Mouse (Mus musculus) forebrain, embryonic 16.5 days (tissue): ENCODE measurements at regions not wholly inside any gene's neighbourhood (a gene's known extent, or its start where the extent isn't known, plus 50 kb on each side); places are given as distances from the start of the nearest gene placed in this dataset.

ENCODE experiments used
- ATAC-seq: fragments of 200-750 bp; cut with Nextera tagmentation; 2 replicates; pipeline ENCODE4 v1.8.0; 2017; ENCODE audit warnings: mild to moderate bottlenecking, moderate library complexity
- H3K27ac ChIP-seq: fragments of 300-500 bp; sonication (generic); 2 replicates; pipeline ENCODE4 v1.5.1; 2014; ENCODE audit warnings: low read length, control low read depth
- H3K27me3 ChIP-seq: fragments of 300-500 bp; sonication (generic); replicated peaks from 2 replicates; pipeline ENCODE4 v1.6.1; 2014; ENCODE audit warnings: low read length; ENCODE audit not compliant: control insufficient read depth, insufficient read depth
- H3K36me3 ChIP-seq: fragments of 300-500 bp; sonication (generic); 2 replicates; pipeline ENCODE4 v1.6.1; 2014; ENCODE audit not compliant: control insufficient read depth, insufficient read depth
- H3K4me1 ChIP-seq: fragments of 300-500 bp; sonication (generic); replicated peaks from 2 replicates; pipeline ENCODE4 v1.6.1; 2014; ENCODE audit warnings: low read length; ENCODE audit not compliant: control insufficient read depth, insufficient read depth
- H3K4me2 ChIP-seq: fragments of 300-500 bp; sonication (generic); 2 replicates; pipeline ENCODE4 v1.6.1; 2014; ENCODE audit warnings: mild to moderate bottlenecking, low read length, control low read depth
- H3K4me3 ChIP-seq: fragments of 300-500 bp; sonication (generic); replicated peaks from 2 replicates; pipeline ENCODE4 v1.5.1; 2014; ENCODE audit warnings: mild to moderate bottlenecking, low read length, control low read depth
- H3K9ac ChIP-seq: fragments of 300-500 bp; sonication (generic); replicated peaks from 2 replicates; pipeline ENCODE4 v1.6.1; 2014; ENCODE audit warnings: low read depth, low read length, control low read depth
- H3K9me3 ChIP-seq: fragments of 300-500 bp; sonication (generic); 2 replicates; pipeline ENCODE4 v1.6.1; 2016; ENCODE audit warnings: low read length; ENCODE audit not compliant: control insufficient read depth
- WGBS: fragments of 180-500 bp; shearing (Covaris S2); extraction: QIAGEN DNeasy Blood & Tissue Kit; methylation state at CpG from one replicate; pipeline ENCODE4 v1.1.7; 2014; 5-methylcytosine and 5-hydroxymethylcytosine counted together

DNA sequence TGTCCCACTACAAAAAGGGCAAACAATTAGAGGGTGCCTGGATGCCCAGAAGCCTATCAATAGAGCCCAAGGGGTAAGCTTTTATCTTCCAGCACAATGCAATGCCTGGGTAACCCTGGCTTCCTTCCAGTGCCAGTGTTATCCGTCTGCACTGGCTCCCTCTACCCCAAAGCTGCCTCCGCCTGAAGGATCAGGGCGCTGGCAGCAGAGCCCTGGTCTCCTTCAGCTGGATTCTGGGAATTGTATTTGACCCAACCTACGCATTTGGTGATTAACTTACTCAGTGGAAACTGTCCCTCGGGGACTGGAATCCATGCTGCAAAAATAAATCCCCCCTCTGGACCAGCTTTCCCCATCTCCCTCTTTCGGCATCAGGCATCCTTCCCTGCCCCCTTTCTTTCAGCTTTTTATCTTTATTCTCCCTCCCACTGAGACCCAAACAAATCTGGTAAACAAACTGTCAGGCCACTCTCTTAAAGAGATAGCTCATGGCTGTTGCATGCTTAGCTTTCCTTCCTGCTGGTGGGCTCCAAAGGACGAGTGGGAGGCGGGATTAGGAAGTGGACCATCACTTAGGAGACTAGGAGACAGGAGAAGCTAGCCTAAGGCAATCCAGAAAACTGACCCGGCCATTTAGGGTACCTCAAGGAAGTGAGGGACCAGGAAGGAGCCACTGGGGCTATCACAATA is 111.5 kb upstream of the Haao start:
- Histone ChIP-seq H3K27me3 (no peaks in the 10 kb centered on the region), H3K4me3 (no peak overlapping the region), H3K27ac (no peak overlapping the region), H3K9me3 (no peaks in the 10 kb centered on the region), H3K9ac (no peak overlapping the region), H3K36me3 (no peaks in the 10 kb centered on the region), H3K4me2 (no peak overlapping the region), H3K4me1 (peaks cover 19% of the 10 kb centered on the region)
- 25% methylated on average over 9 of the region's 9 CpGs for WGBS
- no peak for ATAC-seq

DNA sequence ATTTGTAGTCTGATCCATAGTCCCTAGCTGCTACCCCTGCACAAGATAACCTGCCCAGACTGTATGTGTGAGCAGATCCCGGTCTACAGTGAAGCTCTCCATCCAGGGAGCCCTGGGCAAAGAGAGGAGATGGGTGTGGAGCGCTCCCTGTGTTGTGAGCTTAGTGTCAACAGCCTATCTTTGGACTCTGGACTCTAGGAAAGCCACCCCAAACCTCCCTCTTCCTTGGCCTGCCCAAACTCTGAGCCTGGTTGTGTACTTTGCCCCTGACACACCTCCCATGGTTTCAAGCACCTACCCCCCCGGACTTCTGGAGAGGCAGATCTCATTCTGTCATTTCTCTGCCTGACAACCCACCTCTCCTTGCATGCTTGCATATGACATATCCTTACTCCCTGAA is 110.9 kb upstream of the Haao start:
- 82% methylated on average over 3 of the region's 3 CpGs for WGBS
- H3K27me3 ChIP-seq, result no peaks in the 10 kb centered on the region
- H3K9ac ChIP-seq, result no peak overlapping the region
- no peak overlapping the region for H3K27ac ChIP-seq
- no peak for ATAC-seq
- H3K4me2 ChIP-seq, result no peak overlapping the region
- H3K4me1 ChIP-seq, result peaks cover 22% of the 10 kb centered on the region
- no peaks in the 10 kb centered on the region for H3K36me3 ChIP-seq
- no peaks in the 10 kb centered on the region for H3K9me3 ChIP-seq
- no peak overlapping the region for H3K4me3 ChIP-seq

DNA sequence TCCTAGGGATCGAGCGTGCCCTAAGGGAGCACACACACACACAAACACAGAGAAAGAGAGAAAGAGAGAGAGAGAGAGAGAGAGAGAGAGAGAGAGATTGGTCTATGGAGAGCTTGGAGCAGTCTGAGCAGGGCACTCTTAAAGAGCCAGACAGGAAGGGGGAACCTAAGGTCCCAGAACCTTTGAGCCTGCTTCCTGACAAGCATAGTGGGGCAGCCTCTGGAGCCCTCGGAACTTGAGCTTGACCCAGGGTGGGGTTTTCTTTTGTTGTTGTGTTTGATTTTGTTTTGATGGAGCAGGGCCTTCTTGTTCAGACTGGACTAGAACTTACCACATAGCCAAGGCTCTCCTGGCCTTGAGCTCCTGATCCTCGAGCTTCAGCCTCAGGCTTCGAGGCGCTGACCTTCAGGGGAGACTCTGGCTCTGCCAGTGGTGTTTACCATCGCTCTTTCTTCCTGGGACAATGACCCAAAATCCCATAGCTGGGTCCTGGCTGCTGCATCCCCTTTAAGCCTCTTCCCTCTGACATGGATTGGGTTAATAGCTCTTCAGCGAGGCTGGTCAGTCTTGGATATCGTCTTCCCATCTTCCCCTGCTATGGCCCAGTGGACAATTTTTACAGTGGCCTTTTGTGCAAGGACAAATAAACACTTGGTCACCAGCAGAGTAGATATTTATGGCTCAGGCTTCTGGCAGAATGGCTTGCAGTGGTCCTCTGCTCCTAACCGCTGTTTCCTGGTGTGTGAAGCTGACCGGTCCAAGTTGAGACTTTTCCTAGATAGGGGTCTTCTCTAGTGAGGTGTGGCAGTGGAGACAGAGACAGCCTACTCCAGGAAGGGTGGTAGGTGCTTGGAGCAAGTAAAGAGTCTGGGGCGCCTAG is 110.1 kb upstream of the Haao start:
- Histone ChIP-seq H3K36me3 (no peaks in the 10 kb centered on the region), H3K27ac (no peak overlapping the region), H3K27me3 (no peaks in the 10 kb centered on the region), H3K4me2 (no peak overlapping the region), H3K4me1 (peaks cover 24% of the 10 kb centered on the region), H3K9ac (no peak overlapping the region), H3K9me3 (no peaks in the 10 kb centered on the region), H3K4me3 (no peak overlapping the region)
- WGBS, result 75% methylated on average over 10 of the region's 12 CpGs
- ATAC-seq, result no peak

DNA sequence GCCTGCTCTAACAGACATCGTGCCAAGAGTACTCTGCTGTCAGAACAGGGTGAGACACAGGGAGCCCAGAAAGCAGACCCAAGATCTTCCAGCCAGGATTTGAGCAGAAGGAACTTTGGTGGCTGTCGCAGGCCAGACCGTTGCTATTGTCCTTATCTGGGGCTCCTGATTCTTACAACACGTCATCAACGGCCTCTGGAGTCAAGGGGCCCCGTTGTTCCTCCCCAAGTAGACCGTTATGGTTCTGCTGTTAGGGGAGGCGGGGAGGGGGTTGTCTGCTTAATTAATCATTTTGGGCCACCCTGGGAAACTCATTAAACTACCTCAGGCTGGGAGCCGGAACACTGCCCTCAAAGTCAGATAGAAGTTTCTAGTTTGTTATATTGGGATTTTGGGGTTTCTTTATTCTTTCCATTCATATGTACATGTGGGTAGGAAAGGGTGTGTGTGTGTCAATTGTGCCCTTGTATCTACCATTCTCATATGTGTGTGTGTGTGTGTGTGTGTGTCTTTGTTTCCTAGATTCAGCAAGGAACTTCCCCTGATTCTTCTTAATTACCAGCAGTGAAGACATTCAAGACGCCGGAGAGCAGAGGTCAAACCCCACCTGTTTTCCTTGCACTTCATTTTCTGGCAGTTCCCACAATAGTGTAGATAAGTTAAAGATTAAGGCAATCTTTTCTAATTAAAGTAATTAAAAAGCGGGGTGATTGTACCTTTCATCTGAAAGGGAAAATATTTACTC is 109.2 kb upstream of the Haao start:
- no peak for ATAC-seq
- WGBS, result 32% methylated on average over 12 of the region's 12 CpGs
- H3K9me3 ChIP-seq, result no peaks in the 10 kb centered on the region

DNA sequence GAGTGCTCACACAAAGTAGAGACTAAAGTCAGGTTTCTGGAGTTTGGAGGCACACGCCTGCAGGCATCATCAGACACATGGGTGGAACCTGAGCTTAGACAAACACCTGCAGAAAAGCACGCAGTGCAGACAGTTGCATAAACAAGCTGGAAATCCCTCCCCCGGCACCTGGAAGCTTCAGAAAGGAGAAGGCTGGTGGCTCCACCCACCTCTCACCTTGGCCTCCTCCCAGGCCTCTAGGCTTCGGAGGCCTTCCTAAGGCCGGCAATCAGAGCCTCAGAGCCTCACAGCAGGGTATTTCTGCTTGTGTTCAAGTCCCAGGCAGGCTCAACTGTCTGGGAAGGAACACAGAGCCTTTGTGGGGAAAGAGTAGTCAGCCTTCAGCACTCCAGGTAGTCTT is 108.2 kb upstream of the Haao start:
- Histone ChIP-seq H3K9ac (no peak overlapping the region), H3K9me3 (no peaks in the 10 kb centered on the region), H3K27ac (no peak overlapping the region), H3K4me3 (no peak overlapping the region), H3K4me1 (peaks cover 24% of the 10 kb centered on the region), H3K27me3 (no peaks in the 10 kb centered on the region), H3K4me2 (no peak overlapping the region), H3K36me3 (no peaks in the 10 kb centered on the region)
- 71% methylated on average over 5 of the region's 5 CpGs for WGBS
- ATAC-seq, result no peak

More for the DNA sequence above, 109.2 kb upstream of the Haao start:
- Histone ChIP-seq H3K4me1 (peaks cover 24% of the 10 kb centered on the region), H3K9ac (no peak overlapping the region), H3K4me2 (no peak overlapping the region), H3K4me3 (no peak overlapping the region), H3K27ac (no peak overlapping the region), H3K27me3 (no peaks in the 10 kb centered on the region), H3K36me3 (no peaks in the 10 kb centered on the region)

DNA sequence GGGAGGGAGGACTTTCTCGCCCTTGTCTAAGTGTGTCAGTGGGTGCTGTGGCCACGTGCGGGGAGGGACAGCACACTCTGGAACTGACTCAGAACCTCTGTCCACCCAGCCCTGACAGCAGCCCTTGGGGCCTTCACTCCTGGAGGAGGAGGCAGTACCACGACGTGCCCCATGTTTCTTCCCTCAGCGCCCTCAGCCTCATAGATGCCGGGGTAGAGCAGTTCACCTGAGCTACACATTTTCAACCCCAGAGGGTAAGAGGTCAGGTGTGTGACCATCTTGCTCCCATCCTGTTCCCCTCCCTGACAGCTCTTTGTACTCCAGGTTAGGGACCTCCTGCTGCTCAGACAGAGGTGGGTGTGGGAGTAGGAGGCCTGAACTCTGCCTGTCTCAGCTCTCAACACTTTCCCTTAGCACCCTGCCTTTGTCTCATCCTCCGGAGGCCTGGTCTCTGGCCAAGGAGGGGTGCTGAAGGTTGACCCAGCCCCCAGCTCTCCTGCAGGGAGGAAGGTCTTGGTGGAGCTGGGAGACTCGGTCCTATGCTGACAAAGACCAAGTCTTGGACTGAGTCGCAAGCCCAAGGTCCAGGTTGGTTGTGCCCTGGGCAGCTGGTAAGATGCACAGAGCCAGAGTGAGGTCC is 107.4 kb upstream of the Haao start:
- WGBS, result 63% methylated on average over 10 of the region's 10 CpGs
- no peak overlapping the region for H3K4me3 ChIP-seq
- peaks cover 24% of the 10 kb centered on the region for H3K4me1 ChIP-seq
- no peak overlapping the region for H3K4me2 ChIP-seq
- H3K9me3 ChIP-seq, result no peaks in the 10 kb centered on the region
- peak overlapping the region; percentile 1; the same call in 1 of the 2 replicates for H3K27ac ChIP-seq
- no peak for ATAC-seq
- no peaks in the 10 kb centered on the region for H3K36me3 ChIP-seq
- H3K27me3 ChIP-seq, result no peaks in the 10 kb centered on the region
- no peak overlapping the region for H3K9ac ChIP-seq

DNA sequence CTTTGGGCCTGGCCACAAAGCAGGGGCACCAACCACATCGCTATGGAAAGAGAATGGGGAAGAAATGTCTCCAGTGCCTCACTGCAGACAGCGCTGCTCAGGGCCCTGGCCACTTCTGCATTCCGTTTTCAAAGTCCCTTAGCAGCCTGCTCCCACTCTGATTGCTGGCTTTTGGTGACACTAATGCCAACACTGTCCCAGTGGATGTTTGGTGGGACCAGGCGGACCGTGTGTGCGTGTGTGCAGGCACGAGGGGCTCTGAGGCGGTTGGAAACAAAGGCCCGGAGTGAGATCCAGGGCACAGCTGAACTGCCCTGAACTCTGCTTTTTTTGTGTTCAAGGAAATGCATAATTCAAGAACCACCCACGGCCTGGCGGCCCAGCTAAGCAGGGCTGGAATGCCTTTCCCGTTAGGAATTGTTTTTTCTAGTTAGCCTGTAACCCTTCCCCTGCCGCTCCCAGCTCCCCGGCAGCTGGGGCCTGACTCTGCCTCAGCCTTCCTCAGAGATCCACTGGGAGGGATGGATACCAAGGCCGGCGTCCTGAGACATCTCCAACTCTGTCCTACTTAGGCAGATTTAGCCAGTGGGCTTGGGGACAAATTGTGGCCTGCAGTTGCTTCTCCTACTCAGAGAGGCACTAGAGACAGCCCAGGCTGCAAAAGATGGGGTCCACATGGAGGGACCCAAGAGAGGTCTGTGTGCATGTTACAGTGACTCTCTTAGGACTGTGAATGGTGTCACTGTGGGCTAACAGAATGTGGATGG is 106.7 kb upstream of the Haao start:
- H3K4me2 ChIP-seq, result no peak overlapping the region
- ATAC-seq, result peak; percentile 86

DNA sequence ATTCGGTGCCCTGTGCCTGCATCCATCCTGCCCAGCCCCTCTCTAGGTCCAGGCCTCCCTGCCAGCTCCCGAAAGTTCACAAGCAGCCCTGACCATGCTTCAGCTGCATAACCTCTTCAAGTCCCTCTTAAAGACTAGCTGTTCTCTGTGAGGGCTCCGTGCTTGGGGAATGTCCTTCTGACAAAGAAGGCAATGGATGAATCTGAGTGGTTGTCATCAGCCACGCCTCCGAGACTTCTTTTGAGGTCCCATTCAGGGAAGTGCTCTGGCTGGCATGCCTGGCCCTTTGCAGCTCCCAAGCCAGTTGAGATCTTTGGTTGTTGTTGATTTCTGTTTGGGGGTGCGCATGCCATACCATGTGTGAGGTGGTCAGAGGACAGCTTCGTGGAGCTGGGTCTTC is 105.9 kb upstream of the Haao start:
- Histone ChIP-seq H3K9ac (no peak overlapping the region), H3K4me1 (peaks cover 17% of the 10 kb centered on the region), H3K36me3 (no peaks in the 10 kb centered on the region), H3K4me3 (no peak overlapping the region), H3K27me3 (no peaks in the 10 kb centered on the region), H3K4me2 (no peak overlapping the region), H3K9me3 (no peaks in the 10 kb centered on the region), H3K27ac (no peak overlapping the region)
- no peak for ATAC-seq
- WGBS, result 55% methylated on average over 7 of the region's 7 CpGs

More for the DNA sequence above, 106.7 kb upstream of the Haao start:
- Histone ChIP-seq H3K9me3 (no peaks in the 10 kb centered on the region), H3K27ac (peak overlapping the region; percentile 63), H3K4me1 (peaks cover 22% of the 10 kb centered on the region), H3K36me3 (no peaks in the 10 kb centered on the region), H3K27me3 (no peaks in the 10 kb centered on the region), H3K9ac (peak overlapping the region; percentile 19; the same call in 1 of the 2 replicates), H3K4me3 (no peak overlapping the region)
- 9% methylated on average over 16 of the region's 16 CpGs for WGBS
